Mouse (Mus musculus): ENCODE results near the gene Tmem108.
"Not testable (repeated sequence)": the region's sequence is repeated elsewhere in the genome, so short reads cannot be mapped to it uniquely, and the experiment has no call there.

Tmem108 gene

GRCm38 (mm10) chr9:103687130-103687529, 74.5 kb downstream of the Tmem108 start:
- no peak for DNase-seq (ENCODE audit: low read depth in 1 of 2, low spot score in 2 of 2)

GRCm38 (mm10) chr9:103681741-103682330, 79.8 kb downstream of the Tmem108 start:
- DNase-seq (ENCODE audit: low read depth in 1 of 2, low spot score in 2 of 2): no peak

GRCm38 (mm10) chr9:103679234-103679633, 82.4 kb downstream of the Tmem108 start:
- DNase-seq (ENCODE audit: low read depth in 1 of 2, low spot score in 2 of 2): no peak

- no peak for DNase-seq (ENCODE audit: low read depth in 1 of 2, low spot score in 2 of 2)
Observed at GRCm38 (mm10) chr9:103678531-103679060, 83.0 kb downstream of the Tmem108 start.

- DNase-seq (ENCODE audit: low read depth in 1 of 2, low spot score in 2 of 2): no peak
Observed at GRCm38 (mm10) chr9:103677811-103678210, 83.8 kb downstream of the Tmem108 start.

GRCm38 (mm10) chr9:103675721-103676480, 85.7 kb downstream of the Tmem108 start:
- no peak for DNase-seq (ENCODE audit: low read depth in 1 of 2, low spot score in 2 of 2)

GRCm38 (mm10) chr9:103672881-103673280, 88.8 kb downstream of the Tmem108 start:
- DNase-seq (ENCODE audit: low read depth in 1 of 2, low spot score in 2 of 2): no peak

- not testable (repeated sequence) for DNase-seq (ENCODE audit: low read depth in 1 of 2, low spot score in 2 of 2)
Observed at GRCm38 (mm10) chr9:103670592-103671113, 91.0 kb downstream of the Tmem108 start.

GRCm38 (mm10) chr9:103668830-103669229, 92.8 kb downstream of the Tmem108 start:
- no peak for DNase-seq (ENCODE audit: low read depth in 1 of 2, low spot score in 2 of 2)

- no peak for DNase-seq (ENCODE audit: low read depth in 1 of 2, low spot score in 2 of 2)
Observed at GRCm38 (mm10) chr9:103665817-103666216, 95.8 kb downstream of the Tmem108 start.

GRCm38 (mm10) chr9:103664151-103664550, 97.5 kb downstream of the Tmem108 start:
- DNase-seq (ENCODE audit: low read depth in 1 of 2, low spot score in 2 of 2): no peak

- no peak for DNase-seq (ENCODE audit: low read depth in 1 of 2, low spot score in 2 of 2)
Observed at GRCm38 (mm10) chr9:103661873-103662272, 99.8 kb downstream of the Tmem108 start.

- DNase-seq (ENCODE audit: low read depth in 1 of 2, low spot score in 2 of 2): no peak
Observed at GRCm38 (mm10) chr9:103657981-103658380, 103.7 kb downstream of the Tmem108 start.

- no peak for DNase-seq (ENCODE audit: low read depth in 1 of 2, low spot score in 2 of 2)
Observed at GRCm38 (mm10) chr9:103657183-103657975, 104.3 kb downstream of the Tmem108 start.

- no peak for DNase-seq (ENCODE audit: low read depth in 1 of 2, low spot score in 2 of 2)
Observed at GRCm38 (mm10) chr9:103653995-103654587, 107.5 kb downstream of the Tmem108 start.

GRCm38 (mm10) chr9:103652127-103652882, 109.3 kb downstream of the Tmem108 start:
- no peak for DNase-seq (ENCODE audit: low read depth in 1 of 2, low spot score in 2 of 2)

- no peak for DNase-seq (ENCODE audit: low read depth in 1 of 2, low spot score in 2 of 2)
Observed at GRCm38 (mm10) chr9:103646605-103647004, 115.0 kb downstream of the Tmem108 start.

- no peak for DNase-seq (ENCODE audit: low read depth in 1 of 2, low spot score in 2 of 2)
Observed at GRCm38 (mm10) chr9:103645724-103646123, 115.9 kb downstream of the Tmem108 start.

GRCm38 (mm10) chr9:103642300-103642699, 119.3 kb downstream of the Tmem108 start:
- DNase-seq (ENCODE audit: low read depth in 1 of 2, low spot score in 2 of 2): no peak

GRCm38 (mm10) chr9:103641340-103641739, 120.3 kb downstream of the Tmem108 start:
- no peak for DNase-seq (ENCODE audit: low read depth in 1 of 2, low spot score in 2 of 2)
